Mouse (Mus musculus) left cerebral cortex, adult 8-10 months (tissue): ENCODE data around the gene Ddx21. TPM values are rescaled to one million over a fixed set of nuclear protein-coding genes. Genes with fewer than 3 reads are reported as not detected.
A peak's percentile ranks its signal among the peaks of the same experiment; 100 is the strongest.

Experiments
- DNase-seq, 2 experiments: peaks; one replicate each; pipeline ENCODE4 v3.0.0; 2022; ENCODE audit warnings: low spot score in 2 of 2
- total RNA-seq, 4 experiments: library from RNA; stranded (reverse); gene quantifications; 2 replicates each; pipeline ENCODE4 v1.2.4; 2022

Gene Ddx21
- total RNA-seq, 4 experiments from 2014 or later: 18.6 to 21.8 (median 19.5) TPM

DNA sequence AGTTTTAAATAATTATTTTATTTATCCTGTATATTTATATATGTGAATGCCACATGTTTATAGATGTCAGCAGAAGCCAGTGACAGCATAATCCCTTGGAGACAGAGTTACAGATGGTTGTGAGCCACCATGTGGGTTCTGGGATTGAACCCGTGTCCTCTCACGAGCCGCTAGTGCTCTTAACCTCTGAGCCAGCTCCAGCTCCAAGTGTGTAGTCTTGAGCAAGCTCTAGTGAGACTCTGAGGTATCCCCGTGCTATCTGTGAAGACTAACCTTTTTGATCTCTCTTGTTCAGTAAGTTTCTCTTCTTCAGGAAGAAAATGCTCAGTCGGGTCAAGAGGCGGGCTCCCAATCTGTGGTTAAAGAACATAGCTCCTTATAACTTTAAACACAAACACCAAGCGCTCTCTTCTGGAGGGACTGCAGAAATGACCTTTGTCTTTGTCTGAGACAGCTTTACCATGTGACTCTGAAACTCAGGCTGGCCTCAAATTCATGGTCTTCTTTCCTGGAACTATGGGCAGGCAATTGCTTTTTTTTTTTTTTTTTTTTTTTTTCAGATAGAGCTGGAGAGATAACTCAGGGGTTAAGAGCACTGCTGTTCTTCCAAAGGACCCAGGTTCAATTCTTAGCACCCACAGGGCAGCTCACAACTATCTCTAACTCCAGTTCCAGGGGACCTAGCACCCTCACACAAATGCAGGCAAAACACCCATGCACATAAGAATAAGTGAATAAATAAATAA lies 31.8 kb downstream of the Ddx21 start:
- DNase-seq: no peak

DNA sequence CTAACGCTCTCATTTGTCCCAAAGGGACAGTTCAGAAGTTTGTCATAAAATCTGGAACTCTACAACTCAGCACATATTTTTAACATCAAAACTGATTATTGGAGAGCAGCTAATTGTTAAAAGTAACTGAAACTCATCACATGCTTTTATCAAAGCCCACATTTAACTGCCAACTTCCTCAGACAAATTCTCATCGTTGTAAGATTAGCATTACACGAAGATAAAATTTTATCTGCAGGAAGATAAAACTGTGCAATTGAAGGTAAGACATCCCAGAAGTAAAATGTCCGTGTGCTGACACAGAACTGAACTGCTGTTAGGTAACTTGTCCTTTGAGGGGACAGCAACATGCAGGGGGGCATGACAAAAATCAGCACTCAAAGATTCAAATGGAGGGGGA lies 33.2 kb downstream of the Ddx21 start:
- no peak for DNase-seq

DNA sequence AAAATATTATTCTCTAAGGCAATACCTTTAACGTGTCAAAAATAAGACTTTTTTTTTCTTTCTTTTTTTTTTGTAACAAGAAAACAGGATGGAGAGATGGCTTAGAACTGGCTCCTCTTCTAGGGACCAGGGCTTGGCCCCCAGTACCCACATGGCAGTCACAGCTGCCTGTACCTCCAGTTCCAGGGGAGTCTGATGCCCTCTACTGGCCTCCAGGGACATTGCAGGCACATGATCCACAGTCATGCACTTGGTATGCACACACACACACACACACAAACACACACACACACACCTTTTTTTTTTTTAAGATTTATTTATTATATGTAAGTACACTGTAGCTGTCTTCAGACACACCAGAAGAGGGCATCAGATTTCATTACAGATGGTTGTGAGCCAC lies 44.3 kb downstream of the Ddx21 start:
- no peak for DNase-seq

DNA sequence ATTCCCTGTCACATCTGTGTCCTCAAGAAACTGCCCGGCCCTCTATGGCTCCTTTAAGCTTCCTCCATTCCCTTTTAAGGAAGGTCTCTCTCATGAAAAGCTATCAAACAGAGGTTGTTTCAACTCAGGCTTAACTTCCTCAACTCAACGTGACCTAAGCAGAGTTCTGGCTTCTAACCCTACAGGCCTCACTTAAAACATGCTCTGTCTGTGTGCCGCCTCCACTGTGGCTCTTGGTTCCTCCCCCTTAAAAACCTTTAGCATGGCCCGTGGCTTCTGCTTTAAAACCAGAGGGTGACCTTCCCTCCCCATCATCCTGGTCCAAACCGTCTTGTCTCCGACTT lies 45.6 kb downstream of the Ddx21 start:
- no peak for DNase-seq

DNA sequence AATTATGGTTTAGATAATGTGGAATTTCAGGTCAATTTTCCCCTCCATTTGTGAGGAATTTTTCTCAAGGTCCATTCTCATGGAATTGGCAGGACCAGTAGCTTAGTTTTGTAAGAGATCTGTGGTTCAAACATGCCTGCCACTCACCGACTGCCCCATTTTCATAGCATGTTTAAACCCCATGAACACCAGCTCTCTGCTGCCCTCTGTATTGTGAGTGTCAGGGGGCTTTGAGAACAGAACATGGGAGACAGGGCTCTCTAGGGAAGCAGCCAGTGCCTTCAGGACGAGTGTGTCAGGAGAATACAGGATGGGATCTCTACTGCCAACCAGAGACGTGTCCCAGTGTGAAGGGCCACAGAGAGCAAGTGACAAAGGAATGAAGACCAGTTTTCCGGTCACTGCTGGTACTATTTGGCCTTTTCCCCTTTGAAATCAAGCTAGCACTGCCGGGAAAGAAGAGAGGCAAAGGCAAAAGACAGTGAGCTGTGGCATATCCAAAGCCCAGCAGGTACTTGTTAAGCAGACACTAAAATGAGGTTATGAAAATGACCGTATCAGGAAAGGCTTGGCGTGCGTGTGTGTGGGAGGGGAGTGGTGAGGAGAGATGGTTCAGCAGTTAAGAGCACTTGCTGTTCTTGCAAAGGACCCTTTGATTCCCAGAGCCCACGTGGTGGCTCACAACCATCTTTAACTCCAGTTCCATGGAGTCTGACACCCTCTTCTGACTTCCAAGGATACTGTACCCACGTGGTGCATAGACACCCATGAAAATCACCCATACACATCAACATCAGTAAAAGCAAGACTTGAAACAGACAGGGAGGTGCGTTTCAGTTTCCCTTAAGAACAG lies 46.1 kb downstream of the Ddx21 start:
- DNase-seq: no peak

DNA sequence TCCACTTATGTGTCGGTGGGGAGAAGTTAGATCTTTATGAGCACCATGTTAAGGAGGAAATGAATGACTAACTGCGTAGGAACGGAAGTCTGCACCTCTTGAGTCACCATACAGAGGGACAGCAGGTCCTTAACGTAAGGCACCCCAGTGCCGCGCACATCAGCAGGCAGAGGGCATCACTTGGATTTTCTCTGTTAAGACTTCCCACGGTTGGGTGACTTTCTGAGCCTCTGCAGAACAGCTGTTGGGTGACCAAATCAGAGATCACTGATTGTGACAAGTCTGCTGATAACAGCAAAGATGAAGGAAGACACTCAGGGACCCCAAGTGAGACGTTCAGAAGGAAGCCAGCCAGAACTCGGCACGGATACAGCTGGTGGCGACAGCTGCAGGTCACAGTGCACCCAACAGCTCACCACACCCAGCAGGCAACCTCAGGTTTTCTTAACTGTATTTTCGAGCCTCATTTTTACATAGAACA lies 48.4 kb downstream of the Ddx21 start:
- no peak for DNase-seq

DNA sequence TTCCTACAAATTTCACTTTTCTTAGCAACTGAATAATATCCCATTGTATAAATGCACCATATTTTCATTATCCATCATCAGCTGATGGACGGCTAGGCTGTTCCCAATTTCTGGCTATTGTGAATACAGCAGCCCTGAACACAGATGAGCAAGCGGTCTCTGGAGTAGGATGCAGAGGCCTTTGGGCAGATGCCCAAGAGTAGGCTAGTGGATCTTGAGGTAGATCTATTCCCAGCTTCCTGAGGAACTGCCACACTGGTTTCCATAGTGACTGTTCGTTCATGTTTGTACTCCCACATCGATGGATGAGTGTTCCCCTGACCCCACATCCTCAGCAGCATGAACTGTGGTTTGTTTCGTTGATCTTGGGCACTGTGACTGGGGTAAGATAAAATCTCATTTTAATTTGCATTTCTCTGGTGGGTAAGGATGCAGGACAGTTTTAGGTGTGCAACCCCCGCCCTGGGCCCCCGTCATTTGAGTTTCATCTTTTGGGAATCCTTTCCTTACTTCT lies 51.2 kb downstream of the Ddx21 start:
- peak in 1 of 2 experiments; percentile 52 for DNase-seq

DNA sequence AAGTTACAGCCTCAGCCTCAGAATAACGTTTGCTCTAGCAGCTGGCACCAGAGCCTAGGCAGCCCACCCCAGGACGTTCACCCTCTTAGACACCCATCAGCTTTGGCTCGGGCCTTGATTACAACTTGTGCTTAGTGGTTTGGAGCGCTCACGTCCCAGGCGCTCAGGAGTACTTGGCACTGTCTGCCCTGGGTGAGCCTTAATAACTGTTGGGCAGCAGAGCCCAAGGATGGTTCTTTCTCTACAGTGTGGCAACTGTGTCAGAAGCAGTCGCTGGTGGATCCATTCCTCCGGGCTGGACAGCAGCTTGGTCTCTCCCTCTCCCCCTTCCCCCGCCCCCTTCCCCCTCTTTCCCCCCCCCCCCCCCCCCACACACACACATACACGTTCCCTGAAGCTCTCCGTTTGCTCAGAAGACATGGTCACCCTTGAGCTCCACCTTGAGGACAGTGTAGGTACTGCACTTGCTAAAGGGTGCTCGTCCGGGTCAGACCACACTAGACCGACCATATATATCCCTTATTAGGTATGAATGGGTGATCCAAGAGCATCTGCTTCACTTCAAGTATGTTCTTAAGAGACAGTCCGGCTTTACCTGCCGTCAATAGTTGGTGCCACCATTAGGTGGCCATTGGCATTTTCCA lies 52.4 kb downstream of the Ddx21 start:
- peak in 1 of 2 experiments; percentile 38 for DNase-seq

DNA sequence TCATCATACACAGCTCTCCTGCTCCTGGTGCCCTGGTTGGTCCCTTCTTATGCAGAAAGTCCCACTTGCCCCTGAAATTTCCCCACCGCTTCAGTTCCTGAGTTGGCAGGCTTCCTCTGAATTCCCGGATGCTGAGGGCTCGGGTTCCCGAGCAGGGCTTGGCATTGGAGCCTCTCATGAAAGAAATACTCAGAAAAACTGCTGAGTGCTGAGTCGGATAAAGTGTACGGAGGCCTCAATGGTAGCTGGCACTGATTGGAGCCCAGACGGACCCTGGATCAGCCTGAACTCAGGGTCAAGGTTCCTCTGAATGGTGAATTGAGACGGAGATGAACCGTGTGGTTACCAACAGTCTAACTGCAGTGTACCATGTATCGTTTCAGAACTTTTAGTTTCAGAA lies 55.6 kb downstream of the Ddx21 start:
- DNase-seq: no peak

DNA sequence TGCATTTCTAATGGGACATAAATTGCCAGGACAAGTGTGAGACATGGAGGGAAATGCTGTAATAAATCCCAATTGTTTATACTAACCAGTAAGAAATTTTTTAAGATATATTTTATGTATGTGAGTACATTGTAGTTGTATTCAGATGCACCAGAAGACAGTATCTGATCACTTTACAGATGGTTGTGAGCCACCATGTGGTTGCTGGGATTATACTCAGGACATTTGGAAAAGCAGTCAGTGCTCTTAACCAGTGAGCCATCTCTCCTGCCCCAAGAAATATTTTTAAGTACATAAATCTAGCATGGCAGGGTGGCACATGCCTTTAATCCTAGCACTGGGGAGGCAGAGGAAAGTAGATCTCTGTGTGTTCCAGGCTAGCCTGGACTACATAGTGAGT lies 56.3 kb downstream of the Ddx21 start:
- DNase-seq: no peak

DNA sequence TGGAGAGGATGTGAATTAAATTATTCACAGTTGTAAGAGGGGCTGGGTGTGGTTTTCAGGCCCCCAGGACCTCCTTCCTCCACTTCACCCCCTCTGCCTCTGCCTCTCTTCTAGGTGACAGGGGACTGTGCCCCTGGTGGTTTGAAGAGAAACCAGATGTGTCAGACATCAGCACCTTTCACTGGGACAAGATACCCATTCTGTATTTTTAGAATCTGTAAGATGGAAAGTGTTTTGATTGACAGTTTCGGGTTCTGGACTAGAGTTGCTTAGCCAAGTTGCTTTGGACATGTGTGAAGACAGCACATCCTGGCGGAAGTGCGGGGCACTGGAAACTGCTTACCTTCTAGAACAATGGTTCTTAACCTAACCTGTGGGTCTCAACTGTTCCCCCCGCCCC lies 57.8 kb downstream of the Ddx21 start:
- no peak for DNase-seq

DNA sequence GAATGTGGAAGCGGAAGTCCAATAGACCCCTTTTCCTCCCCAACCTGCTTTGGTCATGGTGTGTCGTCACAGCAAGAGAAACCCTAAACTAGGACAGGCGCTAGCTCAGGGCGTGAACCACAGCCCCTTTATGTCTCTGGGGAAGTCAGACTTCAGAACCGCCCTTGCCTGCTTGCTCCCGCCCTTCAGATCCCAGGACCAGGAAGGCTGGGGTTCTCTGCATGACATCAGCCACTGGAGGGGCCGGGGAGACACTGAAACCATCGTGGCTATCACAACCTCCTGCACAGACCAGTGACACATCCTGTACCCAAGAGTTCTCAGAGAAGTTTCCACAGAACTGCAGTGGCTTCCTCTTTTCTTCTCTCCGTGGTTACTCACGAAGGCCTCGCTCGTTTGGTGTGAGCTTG lies 58.7 kb downstream of the Ddx21 start:
- DNase-seq: no peak

DNA sequence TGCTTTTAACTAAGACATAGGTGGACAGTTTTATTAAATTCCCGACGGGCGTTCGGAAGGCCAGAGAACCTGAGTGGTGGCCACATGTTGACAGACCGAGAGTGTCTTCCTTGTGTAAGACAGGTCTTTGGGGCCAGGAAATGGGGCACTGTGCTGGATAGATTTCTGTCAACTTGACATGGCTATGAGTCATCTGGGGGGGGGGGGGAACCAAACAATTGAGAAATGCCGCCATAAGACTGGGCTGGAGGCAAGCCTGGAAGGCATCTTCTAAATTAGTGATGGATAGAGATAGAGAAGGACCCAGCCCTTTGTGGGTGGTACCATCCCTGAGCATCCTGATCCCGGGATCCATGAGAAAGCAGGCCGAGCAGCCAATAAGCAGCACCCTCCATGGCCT lies 59.2 kb downstream of the Ddx21 start:
- no peak for DNase-seq

DNA sequence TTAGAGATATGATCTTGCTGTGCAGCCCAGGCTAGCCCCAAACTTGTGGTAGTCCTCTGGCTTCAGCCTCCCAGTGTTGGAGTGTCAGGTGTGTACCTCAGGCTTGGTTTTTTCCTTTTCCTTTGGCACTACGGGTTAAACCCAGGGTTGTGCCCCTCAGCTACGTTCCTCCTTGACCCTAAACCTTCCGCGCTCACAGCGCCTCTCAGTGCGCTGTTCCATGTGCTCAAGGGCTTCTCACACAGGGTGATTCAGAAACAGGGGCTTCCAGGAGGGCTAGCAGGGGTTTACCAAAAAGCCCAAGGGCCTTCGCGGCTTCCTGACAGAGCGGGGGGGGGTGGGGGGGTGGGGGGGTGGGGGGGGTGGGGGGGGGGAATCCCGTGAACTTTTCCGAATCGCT lies 59.6 kb downstream of the Ddx21 start:
- DNase-seq: no peak

DNA sequence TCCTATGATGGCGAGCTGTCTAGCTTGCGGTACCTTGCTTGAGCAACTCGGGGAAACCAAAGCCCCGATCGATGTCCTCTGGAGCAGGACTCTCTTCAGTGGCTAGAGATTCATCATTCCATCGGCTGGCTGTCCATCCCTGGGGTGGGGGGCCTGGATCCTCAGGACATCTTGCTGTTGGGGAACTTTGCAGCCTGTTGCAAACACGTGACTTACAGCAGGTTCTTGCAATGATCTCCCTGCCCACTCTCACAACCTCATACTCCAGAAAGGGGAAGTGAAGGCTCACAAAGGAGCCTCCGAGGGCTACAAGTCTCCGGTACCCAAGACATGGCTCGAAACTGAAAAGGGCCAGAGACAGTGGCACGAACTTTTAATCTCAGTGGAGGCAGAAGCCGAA lies 60.6 kb downstream of the Ddx21 start:
- DNase-seq: no peak

DNA sequence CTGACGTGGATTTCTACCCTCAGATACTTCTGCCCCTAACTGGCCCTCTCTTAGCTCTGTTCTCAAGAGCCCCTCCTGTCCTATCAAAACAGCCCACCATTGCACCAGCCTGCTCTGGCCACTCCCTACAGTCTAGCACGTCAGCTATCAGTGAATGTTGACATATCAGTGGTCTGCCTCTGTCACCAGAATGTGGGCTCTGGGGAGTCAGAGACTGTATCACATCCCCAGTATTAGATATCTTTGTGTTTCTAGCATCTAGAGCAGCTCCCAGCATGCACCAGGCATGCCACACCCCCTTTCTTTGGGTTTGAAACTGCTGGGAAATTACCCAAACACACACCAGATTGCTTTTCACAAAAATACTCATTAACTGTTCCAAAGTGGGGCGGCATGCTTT lies 61.3 kb downstream of the Ddx21 start:
- no peak for DNase-seq

DNA sequence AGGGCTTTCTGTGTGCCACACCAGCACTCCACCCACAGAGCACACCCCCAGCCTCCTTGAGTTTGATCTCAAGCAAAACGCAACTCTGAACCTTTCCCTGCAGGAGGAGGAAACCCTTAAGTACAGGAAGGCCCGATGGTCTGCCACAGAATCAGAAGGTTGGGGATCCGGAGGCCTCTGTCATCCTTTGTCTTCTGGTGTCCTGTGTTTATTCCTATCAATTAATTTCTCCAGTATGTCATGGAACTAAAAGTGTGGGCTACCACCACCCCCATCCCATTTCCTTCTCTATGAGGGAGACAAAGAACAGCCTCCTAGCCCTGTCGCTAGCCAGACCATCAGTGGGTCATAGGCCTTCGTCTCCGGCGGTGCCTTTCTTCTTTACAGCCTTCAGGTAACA lies 67.6 kb downstream of the Ddx21 start:
- DNase-seq: no peak

DNA sequence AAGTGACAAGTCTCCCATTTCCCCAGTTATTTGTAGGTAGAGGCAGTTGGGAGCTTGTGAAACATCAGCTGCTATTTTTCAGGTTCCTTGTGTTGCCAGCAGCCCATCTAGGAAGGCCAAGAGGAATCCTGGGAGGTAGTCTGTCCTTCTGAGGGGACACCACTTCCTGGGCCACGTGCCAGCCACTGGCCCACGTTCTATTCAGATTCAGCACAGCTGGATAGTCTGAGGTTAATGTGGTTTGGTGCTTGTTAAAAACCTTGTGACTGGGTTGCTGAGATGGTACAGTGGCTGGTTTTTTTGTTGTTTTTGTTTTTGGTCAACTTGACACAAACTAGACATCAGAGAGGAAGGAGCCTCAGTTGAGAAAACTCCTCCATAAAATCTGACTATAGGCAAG lies 69.2 kb downstream of the Ddx21 start:
- DNase-seq: no peak
